Mouse (Mus musculus): ENCODE results near the gene Gm14418. TPM values are rescaled to one million over a fixed set of nuclear protein-coding genes. Genes with fewer than 3 reads are reported as not detected.

Gm14418 gene
- 9.4 TPM for polyA plus RNA-seq (2014; fragmentation: Illumina TruSeq; extraction: RNeasy Lipid Tissue Mini Kit (QIAGEN cat#74804); ENCODE audit: low read depth, low replicate concordance)

GRCm38 (mm10) chr2:177398096-177398495, at the start of gene Gm14418:
Gm14418 (minus strand) TSS chr2:177398320.

Other genes with a start within 250 kb of the Gm14418 start
- 23.0 TPM for gene Gm14410, start 191.9 kb downstream of the Gm14418 start, polyA plus RNA-seq (2014; fragmentation: Illumina TruSeq; extraction: RNeasy Lipid Tissue Mini Kit (QIAGEN cat#74804); ENCODE audit: low read depth, low replicate concordance)
- not detected for gene Gm14409, start 131.3 kb downstream of the Gm14418 start, polyA plus RNA-seq (2014; fragmentation: Illumina TruSeq; extraction: RNeasy Lipid Tissue Mini Kit (QIAGEN cat#74804); ENCODE audit: low read depth, low replicate concordance)
- gene Gm14412, start 74.0 kb downstream of the Gm14418 start, polyA plus RNA-seq (2014; fragmentation: Illumina TruSeq; extraction: RNeasy Lipid Tissue Mini Kit (QIAGEN cat#74804); ENCODE audit: low read depth, low replicate concordance) = 2.2 TPM
- gene Zfp970, start 66.4 kb upstream of the Gm14418 start, polyA plus RNA-seq (2014; fragmentation: Illumina TruSeq; extraction: RNeasy Lipid Tissue Mini Kit (QIAGEN cat#74804); ENCODE audit: low read depth, low replicate concordance) = 45.3 TPM
- 13.8 TPM for gene Gm14403, start 99.9 kb upstream of the Gm14418 start, polyA plus RNA-seq (2014; fragmentation: Illumina TruSeq; extraction: RNeasy Lipid Tissue Mini Kit (QIAGEN cat#74804); ENCODE audit: low read depth, low replicate concordance)
- 0.25 TPM for gene Gm14406, start 179.9 kb upstream of the Gm14418 start, polyA plus RNA-seq (2014; fragmentation: Illumina TruSeq; extraction: RNeasy Lipid Tissue Mini Kit (QIAGEN cat#74804); ENCODE audit: low read depth, low replicate concordance)

Data from adipose tissue, adult 10 weeks (tissue).